Mouse (Mus musculus) liver, embryonic 14.5 days (tissue): Measurements from ENCODE around the gene Zfp574. TPM values are rescaled to one million over a fixed set of nuclear protein-coding genes. Genes with fewer than 3 reads are reported as not detected.

Experiments used
- ATAC-seq: fragments of 200-750 bp; cut with Nextera tagmentation; 2 replicates; pipeline ENCODE4 v1.8.0; 2017; ENCODE audit warnings: moderate number of reproducible peaks, mild to moderate bottlenecking, moderate library complexity; ENCODE audit not compliant: insufficient read depth
- DNase-seq, 3 experiments: peaks; one replicate each; pipeline ENCODE4 v3.0.0-alpha.2; 2012 to 2013; ENCODE audit warnings: low read depth in 3 of 3, low spot score in 3 of 3
- H3K27ac ChIP-seq: fragments of 300-500 bp; sonication (generic); 2 replicates; pipeline ENCODE4 v1.5.1; 2014; ENCODE audit warnings: moderate library complexity, mild to moderate bottlenecking, control low read depth, inconsistent platforms
- H3K27me3 ChIP-seq: fragments of 300-500 bp; sonication (generic); 2 replicates; pipeline ENCODE4 v1.6.1; 2014; ENCODE audit warnings: mild to moderate bottlenecking, low read length, moderate library complexity; ENCODE audit not compliant: control insufficient read depth, insufficient read depth
- H3K36me3 ChIP-seq: fragments of 300-500 bp; sonication (generic); replicated peaks from 2 replicates; pipeline ENCODE4 v1.6.1; 2014; ENCODE audit warnings: low read depth; ENCODE audit not compliant: control insufficient read depth, insufficient read depth
- H3K4me1 ChIP-seq, 2 experiments: fragments of 200-500 bp in 1 of 2; fragments of 300-500 bp in 1 of 2; sonication (generic) in 1 of 2; replicated peaks; 2 replicates each; pipeline ENCODE4 v1.6.1; 2012 to 2014; ENCODE audit warnings: antibody characterized with exemption in 1 of 2, inconsistent platforms in 1 of 2, low read length in 1 of 2; ENCODE audit not compliant: control insufficient read depth in 2 of 2, insufficient read depth in 2 of 2
- H3K4me2 ChIP-seq: fragments of 300-500 bp; sonication (generic); 2 replicates; pipeline ENCODE4 v1.6.1; 2014; ENCODE audit warnings: low read depth, mild to moderate bottlenecking, control low read depth, moderate library complexity
- H3K4me3 ChIP-seq, 2 experiments: fragments of 200-500 bp in 1 of 2; fragments of 300-500 bp in 1 of 2; sonication (generic) in 1 of 2; 2 replicates each; pipeline ENCODE4 v1.5.1; 2012 to 2014; ENCODE audit warnings: low read depth in 2 of 2, low read length in 2 of 2, mild to moderate bottlenecking in 2 of 2, control low read depth in 1 of 2, inconsistent platforms in 1 of 2, moderate library complexity in 1 of 2; ENCODE audit not compliant: insufficient read depth in 1 of 2
- H3K9ac ChIP-seq: fragments of 300-500 bp; sonication (generic); replicated peaks from 2 replicates; pipeline ENCODE4 v1.6.1; 2014; ENCODE audit warnings: mild to moderate bottlenecking, control low read depth, moderate library complexity
- H3K9me3 ChIP-seq: fragments of 300-500 bp; sonication (generic); 2 replicates; pipeline ENCODE4 v1.6.1; 2016; ENCODE audit warnings: low read length, mixed read lengths; ENCODE audit not compliant: control insufficient read depth
- CTCF ChIP-seq: IDR thresholded peaks from 2 replicates; pipeline ENCODE4 v1.5.1; 2016; ENCODE audit warnings: antibody characterized with exemption, low read depth, control low read depth
- EP300 ChIP-seq: IDR thresholded peaks from 2 replicates; pipeline ENCODE4 v1.6.1; 2016; ENCODE audit warnings: antibody characterized with exemption, low read depth
- WGBS: fragments of 180-500 bp; shearing (Covaris S2); extraction: QIAGEN DNeasy Blood & Tissue Kit; methylation state at CpG from one replicate; pipeline ENCODE4 v1.1.7; 2014; ENCODE audit not compliant: insufficient replicate concordance; 5-methylcytosine and 5-hydroxymethylcytosine counted together
- polyA plus RNA-seq, 2 experiments: library from polyadenylated mRNA; depleted of rRNA in 1 of 2; stranded (reverse) in 1 of 2; unstranded in 1 of 2; fragments of >200 nt; fragmentation: Nextera tagmentation in 1 of 2; extraction: Ambion mirVana in 1 of 2; gene quantifications; 2 replicates each; pipeline versions ENCODE4 v1.2.1 to v1.2.3; 2012 to 2014

Zfp574 gene
- polyA plus RNA-seq, 2 experiments = 6.3 to 6.6 TPM

DNA sequence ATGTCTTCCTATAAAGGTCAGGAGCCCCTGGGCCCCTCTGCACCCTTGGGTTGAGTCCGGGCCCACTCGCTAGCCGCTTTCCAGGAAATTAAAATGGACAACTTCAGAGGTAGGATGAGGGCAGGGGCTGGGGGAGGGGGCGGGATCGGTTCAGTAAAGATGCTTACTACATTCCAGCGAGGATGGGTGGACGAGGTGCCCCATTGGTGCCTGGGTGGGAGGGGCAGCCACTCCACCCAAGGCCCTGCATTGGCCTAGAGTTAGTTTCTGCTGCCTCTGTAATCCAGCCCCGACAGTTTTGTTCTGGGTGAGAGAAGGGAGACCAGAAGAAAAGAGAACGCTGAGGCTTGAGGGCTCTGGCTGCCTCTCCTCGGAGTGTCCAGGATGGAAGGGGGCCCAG, 17.5 kb downstream of the Zfp574 start:
- no peak for ATAC-seq
- Histone ChIP-seq H3K4me1 (peaks cover 0 to 1% of the 10 kb centered on the region in 2 experiments; a peak in 1 of 4 replicates), H3K4me3 (no peak overlapping the region), H3K9me3 (no peaks in the 10 kb centered on the region), H3K9ac (no peak overlapping the region), H3K4me2 (no peak overlapping the region), H3K27ac (no peak overlapping the region), H3K27me3 (no peaks in the 10 kb centered on the region), H3K36me3 (no peaks in the 10 kb centered on the region; the same call in 1 of the 2 replicates)
- TF ChIP-seq CTCF (no peak), EP300 (no peak)
- WGBS = 41% methylated on average over 10 of the region's 10 CpGs
- DNase-seq = no peak

DNA sequence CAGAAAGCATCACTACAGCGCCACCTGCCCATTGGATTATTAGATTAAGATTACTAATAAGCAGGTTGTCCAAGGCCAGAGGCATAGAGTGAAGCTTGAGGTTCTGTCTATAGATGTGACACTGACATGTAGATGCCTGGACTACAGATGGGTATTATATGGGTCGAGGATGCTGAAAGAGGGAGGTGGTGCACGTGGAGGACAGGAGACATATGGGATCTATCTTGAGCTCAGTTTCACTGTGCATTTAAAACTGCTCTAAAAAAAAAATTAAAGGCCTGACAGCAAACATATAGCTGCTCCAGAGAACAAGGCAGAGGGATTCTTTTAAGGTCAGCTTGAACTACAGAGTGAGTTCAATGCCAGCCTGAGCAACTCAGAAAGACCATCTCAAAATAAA, 25.8 kb downstream of the Zfp574 start:
- ATAC-seq = no peak
- Histone ChIP-seq H3K27ac (no peak overlapping the region), H3K36me3 (no peaks in the 10 kb centered on the region), H3K4me3 (no peak overlapping the region), H3K27me3 (no peaks in the 10 kb centered on the region), H3K9ac (no peak overlapping the region), H3K4me1 (no peaks in the 10 kb centered on the region), H3K9me3 (no peaks in the 10 kb centered on the region), H3K4me2 (no peak overlapping the region)
- 64% methylated on average over 3 of the region's 3 CpGs for WGBS
- DNase-seq = no peak
- TF ChIP-seq EP300 (no peak), CTCF (no peak)

DNA sequence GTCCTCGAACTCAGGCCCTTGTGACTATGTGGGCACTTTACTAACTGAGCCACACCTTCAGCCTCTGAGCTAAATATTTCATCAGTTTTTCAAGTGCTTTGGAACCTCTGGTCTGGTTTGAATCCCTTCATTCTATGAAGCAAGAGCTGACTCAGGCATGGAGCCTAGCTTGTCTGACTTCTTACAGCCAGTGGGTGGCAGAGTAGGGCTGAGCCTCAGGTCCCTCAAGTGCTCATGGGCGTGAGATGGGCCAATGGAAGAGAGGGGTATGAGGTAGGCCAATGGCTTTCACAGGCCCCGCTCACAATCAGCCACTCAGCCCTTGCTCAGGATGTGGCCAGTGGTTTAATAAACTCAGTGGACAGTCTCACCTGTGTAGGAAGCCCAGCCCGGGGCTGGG, 27.2 kb downstream of the Zfp574 start:
- Histone ChIP-seq H3K4me3 (no peak overlapping the region), H3K9ac (no peak overlapping the region), H3K9me3 (no peaks in the 10 kb centered on the region), H3K4me1 (no peaks in the 10 kb centered on the region), H3K36me3 (no peaks in the 10 kb centered on the region), H3K4me2 (no peak overlapping the region), H3K27ac (no peak overlapping the region), H3K27me3 (no peaks in the 10 kb centered on the region)
- ATAC-seq (no peak), DNase-seq (no peak)
- TF ChIP-seq CTCF (peak; percentile 39), EP300 (no peak)
- WGBS = 45% methylated on average over 4 of the region's 4 CpGs

DNA sequence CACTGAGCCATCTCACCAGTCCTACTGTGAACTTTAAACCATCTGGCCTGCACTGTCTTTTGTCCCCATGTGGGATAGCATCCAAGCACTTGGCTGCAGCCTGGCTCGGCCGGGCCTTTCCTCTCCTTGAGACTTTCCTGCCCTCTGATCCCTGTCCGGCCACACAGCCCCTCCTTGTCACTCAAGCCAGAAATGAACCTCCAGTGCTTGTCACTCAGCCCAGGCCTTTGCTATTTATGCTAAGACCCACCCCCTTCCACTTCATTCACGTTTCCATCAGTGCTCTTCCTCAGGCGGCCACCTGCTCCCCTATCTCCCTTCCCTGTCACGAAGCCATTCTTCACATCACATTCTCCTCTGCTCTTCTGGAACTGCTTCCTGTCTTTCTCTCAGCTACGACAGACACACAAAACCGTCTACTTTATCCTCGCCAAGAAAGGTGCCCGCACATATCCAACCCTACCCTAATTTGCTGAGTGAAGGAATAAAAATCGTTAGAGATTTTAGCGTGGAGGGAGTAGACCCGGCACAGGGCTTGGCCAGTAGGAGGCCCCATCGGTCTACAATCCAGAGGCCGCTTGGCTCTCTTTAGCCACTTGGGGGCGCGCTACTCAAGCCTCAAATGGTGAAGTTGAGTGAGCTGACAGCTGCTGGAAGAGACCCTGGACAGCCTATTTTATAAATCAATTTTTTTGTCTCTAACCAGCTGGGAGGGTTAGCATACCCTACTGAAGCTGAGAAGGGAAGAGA, 33.2 kb downstream of the Zfp574 start:
- Histone ChIP-seq H3K27me3 (no peaks in the 10 kb centered on the region), H3K4me1 (0 out of 4 replicates have a peak, but pooled peaks cover 0 to 2% of the 10 kb centered on the region in 2 experiments), H3K4me2 (no peak overlapping the region), H3K27ac (no peak overlapping the region), H3K36me3 (no peaks in the 10 kb centered on the region), H3K4me3 (no peak overlapping the region), H3K9ac (no peak overlapping the region), H3K9me3 (no peaks in the 10 kb centered on the region)
- ATAC-seq (no peak), DNase-seq (peak; percentile 46 to 63 (median 47))
- WGBS = 15% methylated on average over 17 of the region's 17 CpGs
- TF ChIP-seq EP300 (no peak), CTCF (peak; percentile 96)

DNA sequence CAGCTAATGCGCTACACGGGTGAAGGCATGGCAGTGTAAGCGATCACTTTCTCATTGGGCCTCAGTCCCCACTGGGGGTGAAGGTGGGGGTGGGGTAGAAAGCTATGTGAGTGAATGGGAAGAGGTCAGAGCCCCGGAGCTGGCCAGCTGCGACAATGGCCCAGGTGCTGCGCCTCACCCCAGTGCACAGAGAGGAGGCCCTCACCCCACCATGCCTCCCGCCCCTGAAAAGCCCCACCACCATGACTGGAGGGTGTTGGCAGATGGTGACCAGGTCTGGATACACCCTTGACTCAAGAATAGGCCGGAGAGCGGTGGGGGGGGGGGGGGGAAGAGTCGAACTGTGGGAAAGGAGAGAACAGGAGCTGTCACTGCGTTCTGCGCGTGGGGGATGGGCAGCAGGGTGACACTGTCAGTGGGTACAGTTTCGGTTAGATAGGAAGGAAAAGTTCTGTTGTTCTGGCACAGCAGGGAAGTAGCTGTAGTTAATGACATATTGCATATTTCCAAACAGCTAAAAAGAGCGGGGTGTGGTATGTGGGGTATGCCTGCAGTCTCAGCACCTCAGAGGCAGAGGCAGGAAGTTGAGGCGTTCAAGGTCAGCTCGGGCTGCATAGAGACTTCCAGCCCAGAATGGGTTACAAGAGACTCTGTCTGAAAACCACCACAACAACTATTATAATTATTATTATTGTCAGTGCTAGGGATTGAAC, 34.6 kb downstream of the Zfp574 start:
- no peak for DNase-seq

More for the DNA sequence above, 34.6 kb downstream of the Zfp574 start:
- no peaks in the 10 kb centered on the region for H3K9me3 ChIP-seq
- TF ChIP-seq CTCF (no peak), EP300 (no peak)
- no peak overlapping the region for H3K27ac ChIP-seq
- H3K4me3 ChIP-seq = no peak overlapping the region
- WGBS = 35% methylated on average over 17 of the region's 17 CpGs
- H3K4me1 ChIP-seq = 0 out of 4 replicates have a peak, but pooled peaks cover 0 to 2% of the 10 kb centered on the region in 2 experiments
- no peak overlapping the region for H3K9ac ChIP-seq
- ATAC-seq = no peak
- H3K27me3 ChIP-seq = no peaks in the 10 kb centered on the region
- no peak overlapping the region for H3K4me2 ChIP-seq
- no peaks in the 10 kb centered on the region for H3K36me3 ChIP-seq
